Mouse (Mus musculus) ovary, postnatal 14 days (tissue): ENCODE data around the gene Mfsd4b5.
"Not testable (repeated sequence)": the region's sequence is repeated elsewhere in the genome, so short reads cannot be mapped to it uniquely, and the experiment has no call there.

Experiments used
- DNase-seq: peaks from one replicate; pipeline ENCODE4 v3.0.0; 2022; ENCODE audit warnings: low spot score

Gene Mfsd4b5

DNA sequence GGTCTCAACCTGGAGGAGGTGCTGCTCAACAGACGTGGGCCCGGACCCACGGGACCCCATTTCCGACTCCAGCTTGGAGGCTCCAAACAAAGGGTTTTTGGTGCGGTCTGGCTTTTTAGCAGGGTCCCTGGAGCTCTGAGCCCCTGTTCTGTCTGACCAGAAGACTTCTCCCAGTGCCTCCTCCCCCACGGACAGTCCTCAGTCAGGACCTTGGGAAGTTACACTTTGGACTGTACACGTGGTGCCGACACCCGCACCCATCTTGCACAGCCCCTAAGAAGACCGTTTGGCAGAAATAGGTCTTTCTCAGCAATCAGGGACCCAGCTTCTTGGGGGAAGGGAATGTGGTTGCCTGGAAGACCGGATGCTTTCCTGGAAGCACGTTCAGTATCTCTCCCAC, at the start of gene Mfsd4b5:
Gene Mfsd4b5, minus strand, starts transcription at position 181 of the 400 bp plus-strand sequence.
- no peak for DNase-seq

DNA sequence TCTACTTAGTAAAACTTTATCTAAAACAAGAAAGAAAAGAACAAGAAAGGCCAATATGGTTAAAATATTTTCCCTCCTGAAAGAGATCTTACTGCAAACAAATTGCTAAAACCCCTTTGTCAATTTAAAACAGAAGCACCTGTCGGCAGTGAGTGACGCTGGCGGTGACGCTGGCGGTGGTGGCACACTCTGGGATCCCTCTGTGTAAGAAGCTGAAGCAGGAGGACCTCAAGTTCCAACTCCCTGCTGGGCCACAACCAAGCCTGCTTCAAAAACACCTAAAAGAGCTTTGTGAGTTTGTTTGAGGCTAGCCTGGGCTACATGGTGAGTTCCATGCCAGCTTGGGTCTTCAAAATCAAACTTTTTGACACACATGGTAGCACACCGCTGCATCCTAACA, 48.5 kb upstream of the Mfsd4b5 start:
- no peak for DNase-seq

DNA sequence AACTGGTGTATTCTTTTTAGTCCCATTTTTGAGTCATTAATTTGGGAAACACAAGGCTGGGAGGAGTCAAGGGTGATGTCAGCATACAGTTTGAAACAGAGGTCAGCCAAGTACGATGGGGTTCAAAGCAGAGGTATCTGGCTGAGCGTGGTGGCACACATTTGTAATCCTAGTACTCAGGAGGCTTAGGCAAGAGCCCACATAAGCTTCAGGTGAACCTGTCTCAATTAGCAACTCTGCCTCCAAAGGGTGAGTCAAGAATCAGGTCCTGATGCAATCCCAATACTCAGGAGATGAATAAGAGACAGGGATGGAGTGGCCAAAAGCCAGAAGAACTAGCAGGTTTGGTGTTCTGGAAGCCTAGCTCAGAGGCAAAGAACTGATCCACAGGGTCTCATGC, 46.5 kb upstream of the Mfsd4b5 start:
- no peak for DNase-seq

DNA sequence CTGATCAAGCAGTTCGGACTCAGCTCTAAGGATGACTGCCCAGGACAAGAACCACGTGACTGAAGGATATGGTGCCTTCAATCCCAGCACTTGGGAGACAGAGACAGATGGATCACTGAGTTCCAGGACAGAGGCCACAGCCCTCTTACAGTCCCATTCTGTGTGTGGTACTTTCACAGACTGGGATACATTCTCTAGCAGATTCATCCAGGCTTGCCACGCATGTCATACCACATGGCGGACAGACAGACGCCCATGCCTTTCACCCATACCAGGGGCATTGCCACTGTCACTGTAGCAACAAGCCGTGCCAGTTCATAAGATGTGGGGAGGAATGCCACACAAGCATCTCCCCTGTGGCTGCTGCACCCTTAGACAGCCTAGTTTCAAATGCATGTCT, 44.3 kb upstream of the Mfsd4b5 start:
- no peak for DNase-seq

DNA sequence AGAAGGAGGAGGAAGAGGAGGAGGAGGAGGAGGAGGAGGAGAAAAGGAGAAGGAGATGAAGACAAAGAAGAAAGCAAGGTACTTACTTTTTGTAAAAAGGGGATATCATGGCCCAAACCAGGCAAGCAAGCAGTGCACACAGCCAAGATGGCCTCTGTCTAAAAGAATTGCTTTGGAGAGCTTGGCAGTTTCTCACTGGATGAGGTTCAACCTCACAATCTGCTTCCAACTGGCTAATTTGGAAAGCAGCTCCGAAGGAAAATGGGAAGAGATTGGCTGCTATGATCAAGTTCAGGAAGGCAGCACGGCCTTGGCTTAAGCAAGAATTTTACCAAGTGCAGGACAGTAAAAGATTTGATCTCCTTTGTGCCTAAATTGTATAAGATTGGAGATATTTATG, 43.2 kb upstream of the Mfsd4b5 start:
- no peak for DNase-seq

DNA sequence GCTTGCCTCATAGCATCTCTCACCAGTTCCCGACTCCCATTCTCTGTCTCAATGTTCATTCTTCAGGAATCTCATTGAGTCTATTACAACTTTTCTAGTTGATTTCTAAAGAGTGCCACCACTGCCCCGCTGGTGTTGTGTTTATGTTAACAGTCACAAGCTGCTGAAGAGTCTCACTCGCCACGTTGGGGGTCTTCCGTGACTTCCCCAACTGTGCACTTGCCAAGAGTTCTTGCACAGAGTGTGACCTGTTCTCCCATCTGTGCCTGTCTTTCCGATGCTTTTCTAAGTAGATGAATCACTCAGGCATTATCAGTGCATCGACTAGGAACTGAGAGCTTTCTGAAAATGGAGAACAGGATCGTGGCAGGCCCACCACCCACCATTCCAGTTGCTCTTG, 41.6 kb upstream of the Mfsd4b5 start:
- DNase-seq, result no peak

DNA sequence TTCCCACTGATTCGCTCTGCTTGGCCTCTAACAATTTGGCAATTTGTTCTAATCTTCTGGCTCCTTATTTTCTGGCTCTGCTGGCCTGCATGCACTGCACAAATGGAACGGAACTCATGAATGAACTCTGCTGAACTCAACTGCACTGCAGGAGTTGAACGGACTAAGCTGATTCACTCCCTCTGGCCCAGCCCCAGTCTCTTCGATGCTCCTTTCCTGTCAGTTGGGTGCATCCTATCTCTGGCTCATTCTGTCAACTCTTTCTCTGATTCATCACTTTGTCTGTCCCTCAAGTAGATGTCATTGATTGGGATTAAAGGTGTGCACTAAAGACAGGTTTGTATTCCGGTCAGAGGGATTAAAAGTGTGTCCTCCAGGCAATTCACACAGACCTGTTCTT, 40.1 kb upstream of the Mfsd4b5 start:
- no peak for DNase-seq

DNA sequence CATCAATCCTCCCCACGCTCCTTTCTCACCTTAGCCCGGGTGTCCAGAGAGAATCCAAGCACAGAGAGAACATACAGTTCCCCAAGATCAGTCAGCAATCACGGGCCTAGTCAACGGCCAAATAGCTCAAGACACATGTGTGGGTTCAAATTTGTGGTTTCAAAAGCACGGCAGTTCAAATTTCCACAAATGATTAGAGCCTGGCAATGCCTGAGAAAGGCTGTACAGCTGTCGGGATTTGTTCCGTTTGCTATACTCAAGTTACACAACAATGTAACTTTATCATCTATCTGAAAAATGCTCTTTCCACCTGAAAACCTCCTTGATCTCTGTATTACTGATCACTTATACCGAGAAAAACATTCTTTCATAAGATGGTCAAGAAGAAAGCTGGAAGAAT, 39.1 kb upstream of the Mfsd4b5 start:
- no peak for DNase-seq

DNA sequence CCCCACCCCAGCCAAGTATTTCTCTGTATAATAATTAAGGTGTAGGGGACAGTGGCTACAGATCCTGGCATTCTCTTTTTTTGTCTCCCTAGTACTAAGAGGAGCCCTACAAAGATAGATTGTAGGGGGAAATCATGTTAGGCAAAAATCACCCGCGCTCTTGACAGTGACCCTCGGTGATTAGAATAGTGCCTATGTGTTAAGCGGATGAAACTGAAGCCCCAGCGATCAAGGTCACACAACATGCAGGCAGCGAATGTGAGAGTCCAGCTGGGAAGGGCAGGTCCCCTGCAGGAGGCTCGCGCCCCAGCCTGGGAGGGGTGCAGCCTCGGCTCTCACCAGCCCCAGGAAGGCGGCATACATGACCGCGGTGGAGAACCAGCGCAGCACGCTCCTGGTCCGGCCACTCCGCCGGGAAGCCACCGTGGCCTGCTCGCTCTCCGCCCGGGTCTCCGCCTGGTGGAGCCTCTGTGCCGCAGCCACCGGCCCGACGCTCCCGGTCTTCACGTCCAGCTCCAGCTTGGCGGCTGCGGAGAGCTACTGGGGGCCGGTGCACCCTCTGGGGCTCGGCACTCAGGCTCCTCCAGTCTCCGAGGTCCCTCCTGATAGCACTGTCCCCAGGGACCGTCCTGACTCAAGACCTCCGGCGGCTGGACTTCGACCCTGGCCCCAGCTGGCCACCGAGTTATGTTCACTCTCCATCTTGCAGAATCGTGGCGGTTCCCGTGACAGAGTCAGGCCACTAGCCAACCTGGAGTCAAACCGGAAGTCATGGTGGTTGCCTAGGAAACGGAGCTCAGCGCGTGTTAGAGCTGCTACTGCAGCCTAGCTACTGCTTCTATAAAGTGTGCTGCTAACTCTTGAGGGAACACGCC, 38.3 kb upstream of the Mfsd4b5 start, which contains the start of gene Mfsd4b1:
Gene Mfsd4b1, minus strand, starts transcription at position 715 of the 875 bp plus-strand sequence.
- DNase-seq, result peak; percentile 72

DNA sequence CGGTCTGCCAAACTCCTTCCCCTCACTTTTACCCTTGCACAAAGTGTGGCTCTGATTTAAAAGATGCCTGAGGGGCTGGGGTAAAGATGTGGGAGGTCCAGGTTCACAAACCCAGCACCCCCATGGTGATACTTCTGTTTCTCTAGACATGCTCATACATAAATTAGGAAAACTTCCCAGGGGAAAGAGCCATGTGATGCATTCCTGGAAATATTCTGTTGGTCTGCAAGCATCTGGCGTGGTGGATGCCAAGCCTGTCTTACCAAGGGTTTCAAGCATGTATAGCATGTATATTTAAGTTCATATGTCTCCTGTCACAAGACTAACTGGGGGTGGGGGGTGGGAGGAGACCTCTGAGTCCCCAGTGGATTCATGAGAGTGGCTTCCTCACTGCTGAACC, 34.0 kb upstream of the Mfsd4b5 start:
- DNase-seq, result no peak

DNA sequence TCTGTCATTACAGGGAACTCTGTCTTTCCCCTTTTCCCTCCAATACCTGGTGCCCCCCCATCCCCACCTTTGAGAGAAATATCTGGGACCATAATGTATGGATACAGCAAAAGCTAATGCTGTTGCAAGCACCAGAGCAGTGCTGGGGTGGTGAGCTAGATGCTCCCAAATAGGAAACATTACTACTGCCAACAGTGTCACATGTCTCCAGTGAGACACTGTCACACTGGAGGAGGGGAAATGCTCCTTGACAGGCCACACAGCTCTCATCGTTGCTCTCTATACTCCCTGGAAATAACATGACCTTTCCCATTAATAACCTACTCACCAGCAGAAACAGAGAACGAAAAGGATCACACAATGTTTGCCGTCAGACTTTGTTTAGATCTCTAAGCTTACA, 33.0 kb upstream of the Mfsd4b5 start:
- no peak for DNase-seq

DNA sequence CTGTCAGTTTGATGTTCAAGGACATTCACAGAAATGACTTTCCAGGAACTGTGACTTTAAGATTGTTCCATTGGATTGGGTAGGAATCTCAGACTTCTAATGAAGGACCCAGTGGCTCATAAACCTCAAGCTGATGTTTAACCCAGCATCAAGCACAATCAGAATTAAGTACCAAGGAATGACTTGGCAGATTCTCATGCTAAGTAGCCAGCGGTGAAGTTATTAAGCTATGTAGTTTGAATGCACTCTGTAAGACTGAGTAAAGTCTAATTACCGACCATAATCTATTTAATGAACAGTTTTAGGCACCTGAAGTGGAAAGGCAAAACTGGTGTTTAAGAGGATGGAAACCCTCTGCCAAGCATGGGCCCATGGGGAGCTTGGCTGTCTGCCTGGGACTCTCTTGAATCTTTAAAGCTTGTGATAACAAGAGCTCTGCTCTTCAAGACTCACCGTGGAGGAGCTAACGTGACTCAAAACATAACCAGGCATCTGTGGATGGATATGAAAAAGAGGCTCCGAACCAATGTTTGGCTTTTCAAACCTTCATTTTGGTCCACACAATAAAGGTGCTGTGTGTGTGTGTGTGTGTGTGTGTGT, 31.9 kb upstream of the Mfsd4b5 start:
- no peak for DNase-seq

DNA sequence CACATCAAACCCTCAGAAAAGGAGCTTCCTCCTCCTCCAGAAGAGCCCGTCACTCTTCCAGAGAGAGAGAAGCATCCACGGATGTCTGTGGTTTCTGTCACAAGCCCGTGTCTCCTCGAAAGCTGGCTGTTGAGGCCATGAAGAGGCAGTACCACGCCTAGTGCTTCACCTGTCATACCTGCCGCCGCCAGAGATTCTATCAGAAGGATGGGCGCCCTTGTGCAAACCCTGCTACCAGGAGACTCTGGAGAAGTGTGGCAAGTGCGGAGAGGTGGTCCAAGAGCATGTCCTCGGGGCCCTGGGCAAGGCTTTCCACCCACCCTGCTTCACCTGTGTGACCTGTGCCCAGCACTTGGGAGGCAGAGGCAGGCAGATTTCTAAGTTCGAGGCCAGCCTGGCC, 23.1 kb upstream of the Mfsd4b5 start:
- no peak for DNase-seq

DNA sequence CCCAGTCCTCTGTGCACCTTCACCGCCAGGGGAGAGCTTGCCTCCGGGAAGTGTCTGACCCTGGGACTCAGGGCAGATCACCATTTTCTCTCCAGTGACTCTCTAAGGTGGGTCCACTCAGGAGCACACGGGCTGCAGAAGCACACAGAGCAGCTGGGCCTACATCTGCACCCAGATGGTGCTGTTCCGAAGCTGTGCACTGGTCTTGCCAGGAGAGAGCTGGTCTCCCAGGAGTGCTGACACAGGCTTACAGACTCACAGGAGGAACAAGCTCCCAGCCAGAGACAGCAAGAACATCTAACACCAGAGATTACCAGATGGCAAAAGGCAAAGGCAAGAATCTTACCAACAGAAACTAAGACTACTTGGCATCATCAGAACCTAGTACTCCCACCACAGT, 22.4 kb upstream of the Mfsd4b5 start:
- not testable (repeated sequence) for DNase-seq

DNA sequence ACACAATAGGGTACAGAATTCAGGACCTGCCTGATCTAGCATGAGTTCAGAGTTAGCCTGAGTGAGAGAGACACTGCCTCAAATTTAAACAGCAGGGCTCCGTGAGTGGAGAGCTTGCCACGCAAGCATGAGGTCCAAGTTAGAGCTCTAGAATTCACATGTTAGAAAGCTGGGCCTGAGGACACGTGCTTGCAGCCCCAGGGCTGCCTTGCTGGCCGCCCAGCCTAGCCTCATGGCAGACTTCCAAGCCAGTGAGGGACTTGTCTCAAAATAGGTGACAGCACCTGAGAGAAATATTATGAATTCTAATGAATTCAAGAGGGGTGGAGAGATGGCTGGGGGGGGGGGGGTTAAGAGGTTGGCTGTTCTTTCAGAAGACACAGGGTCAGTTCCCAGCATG, 21.5 kb upstream of the Mfsd4b5 start:
- no peak for DNase-seq

DNA sequence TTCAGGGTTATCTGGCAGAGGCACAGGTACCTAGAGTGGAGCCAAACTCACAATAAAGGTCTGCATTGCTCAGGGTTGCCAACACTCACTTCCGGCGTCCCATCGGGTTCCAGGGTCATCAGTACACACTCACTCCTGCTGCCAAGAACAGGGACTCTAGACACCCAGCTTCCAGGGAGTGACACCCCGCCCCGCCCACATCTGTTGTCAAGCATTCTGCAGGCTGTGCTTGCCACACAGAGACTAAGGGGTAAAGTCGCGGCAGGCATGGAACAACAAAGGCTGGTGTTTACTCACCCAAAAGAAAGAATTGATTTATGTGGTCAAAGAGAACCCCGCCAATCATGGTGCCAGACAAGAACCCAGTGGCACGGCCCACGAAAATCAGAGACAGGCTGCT, 20.5 kb upstream of the Mfsd4b5 start:
- DNase-seq, result no peak

DNA sequence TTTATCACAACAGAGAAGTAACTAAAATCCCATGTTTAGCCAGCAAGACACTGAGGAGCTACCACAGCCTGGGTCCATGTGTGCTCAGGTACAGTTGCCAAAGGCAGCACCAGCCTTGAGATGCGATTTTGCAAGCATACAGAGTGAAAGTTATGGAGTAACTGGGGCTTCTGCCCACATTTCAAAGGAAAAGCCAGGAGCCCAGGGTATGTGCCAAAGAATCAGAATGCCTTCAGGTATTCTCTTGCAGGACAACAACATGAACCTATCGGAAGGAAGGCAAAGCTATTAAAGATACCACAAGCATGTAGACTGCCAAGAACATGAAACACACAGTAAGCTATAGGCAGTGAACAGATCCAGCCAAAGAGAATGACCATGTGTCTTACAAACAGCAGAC, 14.3 kb upstream of the Mfsd4b5 start:
- no peak for DNase-seq

DNA sequence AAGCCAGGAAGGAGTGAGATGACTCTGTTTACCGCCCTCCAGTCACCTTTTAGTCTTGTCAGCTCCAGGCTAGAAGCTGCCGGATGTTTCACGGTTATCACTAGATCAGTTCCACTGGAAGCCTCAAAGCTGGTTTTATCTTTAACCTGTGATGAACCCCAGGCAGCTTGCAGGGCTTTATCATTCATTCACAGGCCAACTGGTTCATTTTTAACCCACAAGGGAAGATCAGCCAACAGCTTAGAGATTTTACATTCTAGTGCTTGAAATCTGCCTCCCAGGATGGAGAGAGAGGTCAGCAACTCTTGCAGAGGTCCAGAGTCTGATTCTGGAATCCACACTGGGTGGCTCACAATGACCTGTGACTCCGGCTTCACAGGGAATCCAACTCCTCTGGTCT, 4.7 kb upstream of the Mfsd4b5 start:
- DNase-seq, result no peak

DNA sequence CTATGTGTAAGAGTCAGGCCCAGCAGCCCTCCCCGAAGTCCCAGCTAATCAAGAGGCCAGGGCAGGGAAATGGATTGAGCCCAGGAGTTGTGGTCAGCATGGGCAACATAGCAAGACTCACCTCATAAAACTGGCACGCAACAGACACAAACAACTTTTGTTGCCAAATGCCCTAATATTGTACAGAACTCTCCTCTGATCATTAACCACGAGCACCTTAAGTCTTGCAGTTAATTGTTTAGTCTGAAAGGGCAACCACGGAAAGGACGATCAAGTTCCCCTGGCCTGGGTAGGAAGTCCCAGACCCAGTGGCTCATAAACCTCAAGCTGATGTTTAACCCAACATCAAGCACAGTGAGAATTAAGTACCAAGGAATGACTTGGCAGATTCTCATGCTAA, 3.8 kb downstream of the Mfsd4b5 start:
- DNase-seq, result no peak

DNA sequence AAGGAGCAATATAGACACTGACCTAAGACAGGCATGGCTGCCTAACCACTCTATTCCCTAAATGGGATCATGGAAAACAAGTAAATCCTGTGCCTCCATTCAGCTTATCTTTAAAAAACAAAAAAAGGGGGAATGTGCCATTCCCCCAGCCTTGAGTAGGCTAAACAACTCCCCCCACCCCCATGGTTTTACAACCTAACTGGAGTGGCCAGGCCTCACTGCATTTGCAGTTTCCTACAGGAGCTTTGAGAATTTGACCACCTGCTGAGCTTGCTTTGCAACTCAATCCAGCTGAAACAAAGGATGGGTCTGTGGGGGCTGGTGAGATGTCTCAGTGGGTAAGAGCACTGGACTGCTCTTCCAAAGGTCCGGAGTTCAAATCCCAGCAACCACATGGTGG, 8.2 kb downstream of the Mfsd4b5 start:
- DNase-seq, result no peak

DNA sequence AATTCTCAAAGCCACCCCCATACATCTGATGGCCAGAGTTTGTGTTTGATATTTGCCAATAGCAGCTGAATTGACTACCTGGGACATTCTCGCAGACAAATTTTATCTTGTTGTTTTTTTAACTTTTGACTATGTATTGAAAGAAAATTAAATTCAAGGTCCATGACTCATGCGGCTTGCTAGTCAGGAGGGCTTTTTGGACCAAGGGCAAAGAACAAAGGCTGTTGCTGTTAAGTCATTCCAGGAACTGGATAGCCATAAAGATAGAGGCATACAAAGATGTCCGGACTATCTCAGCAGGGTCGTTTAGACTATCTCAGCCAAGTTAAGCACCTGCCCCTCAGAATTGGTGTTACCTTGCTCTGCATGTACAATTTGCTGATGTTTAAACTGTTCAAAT, 9.1 kb downstream of the Mfsd4b5 start:
- DNase-seq, result no peak

DNA sequence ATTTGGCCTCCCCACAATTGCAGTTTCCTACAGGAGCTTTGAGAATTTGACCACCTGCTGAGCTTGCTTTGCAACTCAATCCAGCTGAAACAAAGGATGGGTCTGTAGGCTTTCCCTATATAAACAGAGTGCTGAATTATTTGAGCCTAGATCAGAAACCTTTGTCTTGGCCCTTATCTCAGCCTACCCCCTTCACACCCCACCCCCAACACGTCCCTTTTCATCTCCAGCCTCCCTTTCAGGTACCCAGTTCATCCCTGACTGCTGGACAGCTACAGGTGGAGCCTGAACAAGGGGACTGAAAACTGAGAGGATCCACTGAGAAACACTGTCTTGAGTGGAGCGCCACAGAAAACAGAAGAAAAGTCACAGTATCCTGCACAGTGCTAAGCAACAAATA, 10.7 kb downstream of the Mfsd4b5 start:
- no peak for DNase-seq

DNA sequence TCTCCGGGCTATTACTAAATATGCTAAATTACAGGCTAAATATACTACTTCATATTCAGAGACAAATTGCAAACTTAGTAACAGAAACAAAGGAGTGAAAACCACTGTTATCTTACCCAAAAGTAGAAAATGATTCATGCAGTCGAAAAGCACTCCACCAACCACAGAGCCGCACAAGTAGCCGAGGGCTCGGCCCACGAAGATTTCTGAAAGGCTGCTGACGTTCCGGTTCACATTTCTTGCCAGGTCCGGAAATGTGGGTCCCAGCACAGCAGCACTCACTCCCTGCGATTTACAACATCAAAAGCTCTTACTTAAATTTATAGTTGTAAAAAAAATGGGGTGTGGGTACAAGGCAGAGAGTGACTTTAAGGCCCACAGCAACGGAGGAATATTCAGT, 11.5 kb downstream of the Mfsd4b5 start:
- DNase-seq, result no peak

DNA sequence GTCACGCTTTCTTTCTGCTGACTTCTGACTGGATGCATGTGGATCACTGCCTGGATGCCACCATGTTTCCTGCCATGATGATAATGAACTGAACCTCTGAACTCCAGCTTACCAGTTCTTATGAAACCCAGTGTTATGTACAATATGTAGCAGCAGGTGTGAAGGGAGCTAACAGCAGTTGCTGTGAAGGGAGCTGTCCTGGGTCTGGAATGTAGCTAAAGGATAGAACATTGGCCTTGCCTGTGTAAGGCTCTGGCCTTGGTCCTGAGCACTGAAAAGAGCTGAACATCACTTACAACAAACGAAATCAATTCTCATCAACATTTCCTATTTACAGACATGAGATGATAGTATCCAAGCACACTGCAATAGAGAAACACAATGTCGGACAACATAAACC, 18.9 kb downstream of the Mfsd4b5 start:
- peak; percentile 18 for DNase-seq
